Mouse (Mus musculus) cerebellum, adult 11-12 months (tissue): Measurements from ENCODE around the gene C1qtnf6.

Source experiments
- DNase-seq: peaks from one replicate; pipeline ENCODE4 v3.0.0; 2022

Gene C1qtnf6

GRCm38 (mm10) chr15:78476878-78477277, 54.3 kb downstream of the C1qtnf6 start:
- no peak for DNase-seq

DNA sequence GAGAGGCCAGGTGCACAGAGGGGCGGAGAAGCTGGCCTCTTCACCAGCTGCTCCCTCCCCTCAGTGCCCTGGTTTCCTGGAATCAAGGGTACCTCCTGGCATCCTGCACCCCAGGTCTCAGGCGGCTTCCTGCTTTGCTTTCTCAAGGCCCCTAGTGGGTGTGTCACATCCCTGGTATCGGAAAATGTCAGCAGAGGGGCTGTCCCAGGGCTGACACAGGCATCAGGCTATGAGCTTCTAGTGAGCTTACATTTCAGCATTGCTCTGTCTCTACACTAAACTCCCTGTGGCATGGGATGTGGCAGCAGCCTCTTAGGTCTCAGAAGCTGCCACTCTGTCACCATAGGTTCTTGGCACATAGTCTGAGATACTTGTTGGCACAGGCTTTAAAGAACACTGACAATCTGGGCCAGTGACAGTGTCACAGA, 55.6 kb downstream of the C1qtnf6 start:
- DNase-seq = no peak

GRCm38 (mm10) chr15:78473442-78473841, 57.8 kb downstream of the C1qtnf6 start:
- DNase-seq = no peak
